Mouse (Mus musculus) fat pad, adult 2 months (tissue): ENCODE results near the gene Cd8a.

Source experiments
- DNase-seq: peaks from one replicate; pipeline ENCODE4 v3.0.0-alpha.2; 2011; ENCODE audit warnings: low read depth, low spot score; ENCODE audit errors: extremely low read depth

The Cd8a gene

GRCm38 (mm10) chr6:71369416-71369815 lies 3.8 kb upstream of the Cd8a start:
- DNase-seq: no peak

GRCm38 (mm10) chr6:71371085-71371605 lies 2.1 kb upstream of the Cd8a start:
- DNase-seq: no peak

- DNase-seq: no peak
Measured at GRCm38 (mm10) chr6:71372041-71372720, 1.0 kb upstream of the Cd8a start.

- DNase-seq: no peak
Measured at GRCm38 (mm10) chr6:71374311-71374829, 1.1 kb downstream of the Cd8a start.

- no peak for DNase-seq
Measured at GRCm38 (mm10) chr6:71374921-71375320, 1.7 kb downstream of the Cd8a start.

- no peak for DNase-seq
Measured at GRCm38 (mm10) chr6:71376711-71377110, 3.5 kb downstream of the Cd8a start.

GRCm38 (mm10) chr6:71381654-71382053 lies 8.4 kb downstream of the Cd8a start:
- no peak for DNase-seq

GRCm38 (mm10) chr6:71390496-71390895 lies 17.3 kb downstream of the Cd8a start:
- DNase-seq: no peak

GRCm38 (mm10) chr6:71396016-71396415 lies 22.8 kb downstream of the Cd8a start:
- no peak for DNase-seq

GRCm38 (mm10) chr6:71396761-71397160 lies 23.5 kb downstream of the Cd8a start:
- no peak for DNase-seq

GRCm38 (mm10) chr6:71398829-71399609 lies 25.8 kb downstream of the Cd8a start:
- DNase-seq: no peak

GRCm38 (mm10) chr6:71414624-71415023 lies 41.4 kb downstream of the Cd8a start:
- DNase-seq: no peak

GRCm38 (mm10) chr6:71415446-71415845 lies 42.2 kb downstream of the Cd8a start:
- DNase-seq: no peak

- peak; percentile 80 for DNase-seq
Measured at GRCm38 (mm10) chr6:71418874-71419273, 45.6 kb downstream of the Cd8a start.

GRCm38 (mm10) chr6:71420848-71421247 lies 47.6 kb downstream of the Cd8a start:
- no peak for DNase-seq

- no peak for DNase-seq
Measured at GRCm38 (mm10) chr6:71422162-71422561, 48.9 kb downstream of the Cd8a start.

- DNase-seq: no peak
Measured at GRCm38 (mm10) chr6:71423116-71423515, 49.9 kb downstream of the Cd8a start.

- DNase-seq: no peak
Measured at GRCm38 (mm10) chr6:71425681-71426080, 52.5 kb downstream of the Cd8a start.

GRCm38 (mm10) chr6:71427996-71428725 lies 54.9 kb downstream of the Cd8a start:
- DNase-seq: no peak
